Mouse (Mus musculus): ENCODE measurements around the gene Vps37c.

Gene Vps37c

GRCm38 (mm10) chr19:10713551-10713950, 25.0 kb downstream of the Vps37c start:
- no peak for DNase-seq (ENCODE audit: low read depth, low spot score)

GRCm38 (mm10) chr19:10714168-10714567, 25.6 kb downstream of the Vps37c start:
- no peak for DNase-seq (ENCODE audit: low read depth, low spot score)

GRCm38 (mm10) chr19:10714682-10715475, 26.3 kb downstream of the Vps37c start:
- peak; percentile 65 for DNase-seq (ENCODE audit: low read depth, low spot score)

- DNase-seq (ENCODE audit: low read depth, low spot score) = no peak
Measured at GRCm38 (mm10) chr19:10715476-10715875, 26.9 kb downstream of the Vps37c start.

GRCm38 (mm10) chr19:10718251-10718775, 29.8 kb downstream of the Vps37c start:
- no peak for DNase-seq (ENCODE audit: low read depth, low spot score)

- DNase-seq (ENCODE audit: low read depth, low spot score) = no peak
Measured at GRCm38 (mm10) chr19:10719751-10720150, 31.2 kb downstream of the Vps37c start.

GRCm38 (mm10) chr19:10720524-10720923, 32.0 kb downstream of the Vps37c start:
- DNase-seq (ENCODE audit: low read depth, low spot score) = no peak

GRCm38 (mm10) chr19:10721064-10721463, 32.5 kb downstream of the Vps37c start:
- DNase-seq (ENCODE audit: low read depth, low spot score) = no peak

- DNase-seq (ENCODE audit: low read depth, low spot score) = no peak
Measured at GRCm38 (mm10) chr19:10723084-10723483, 34.5 kb downstream of the Vps37c start.

- DNase-seq (ENCODE audit: low read depth, low spot score) = no peak
Measured at GRCm38 (mm10) chr19:10723649-10724048, 35.1 kb downstream of the Vps37c start.

- no peak for DNase-seq (ENCODE audit: low read depth, low spot score)
Measured at GRCm38 (mm10) chr19:10724629-10725363, 36.3 kb downstream of the Vps37c start.

GRCm38 (mm10) chr19:10729889-10730288, 41.4 kb downstream of the Vps37c start:
- no peak for DNase-seq (ENCODE audit: low read depth, low spot score)

GRCm38 (mm10) chr19:10730469-10730868, 41.9 kb downstream of the Vps37c start:
- DNase-seq (ENCODE audit: low read depth, low spot score) = no peak

- no peak for DNase-seq (ENCODE audit: low read depth, low spot score)
Measured at GRCm38 (mm10) chr19:10731975-10732374, 43.4 kb downstream of the Vps37c start.

- no peak for DNase-seq (ENCODE audit: low read depth, low spot score)
Measured at GRCm38 (mm10) chr19:10732741-10733140, 44.2 kb downstream of the Vps37c start.

GRCm38 (mm10) chr19:10733501-10734127, 45.1 kb downstream of the Vps37c start:
- no peak for DNase-seq (ENCODE audit: low read depth, low spot score)

- no peak for DNase-seq (ENCODE audit: low read depth, low spot score)
Measured at GRCm38 (mm10) chr19:10734554-10734953, 46.0 kb downstream of the Vps37c start.

GRCm38 (mm10) chr19:10735061-10735460, 46.5 kb downstream of the Vps37c start:
- no peak for DNase-seq (ENCODE audit: low read depth, low spot score)

- no peak for DNase-seq (ENCODE audit: low read depth, low spot score)
Measured at GRCm38 (mm10) chr19:10735861-10736260, 47.3 kb downstream of the Vps37c start.

- DNase-seq (ENCODE audit: low read depth, low spot score) = no peak
Measured at GRCm38 (mm10) chr19:10738038-10738437, 49.5 kb downstream of the Vps37c start.

- DNase-seq (ENCODE audit: low read depth, low spot score) = no peak
Measured at GRCm38 (mm10) chr19:10738811-10739210, 50.3 kb downstream of the Vps37c start, which contains the start of gene Cd5. Gene Cd5 (minus strand): TSS chr19:10739002.

GRCm38 (mm10) chr19:10739916-10740315, 51.4 kb downstream of the Vps37c start:
- DNase-seq (ENCODE audit: low read depth, low spot score) = no peak

Measured in embryo, embryonic 11.5 days (tissue).